ENCODE assay signal across 11 mouse cellular contexts in genomic region chr14:31393936-31394630, GRCm38 (mm10). TPM values are rescaled to one million over a fixed set of nuclear protein-coding genes. Genes with fewer than 3 reads are reported as not detected.
A peak's percentile ranks its signal among the peaks of the same experiment; 100 is the strongest.
DNase-seq lines count a peak whose midpoint lies in the region; ATAC-seq and TF ChIP-seq lines count a peak whose summit lies in the region.
"Had no signal": no experiment of that assay in that cellular context is flagged by ENCODE, and none has a peak within 500 bp of the region (broad histone marks: within the 10 kb centered on the region; RNA-seq: fewer than 3 reads in every experiment).

No protein-coding gene starts in this region.

- ATAC-seq in kidney, embryonic 14.5 days (ENCODE audit: low FRiP score, low TSS enrichment) = 0 out of 2 replicates have a peak, but pooled peaks have one; percentile 20

- no peaks in the 10 kb centered on the region for H3K36me3 ChIP-seq in kidney, embryonic 14.5 days (ENCODE audit: control insufficient read depth, insufficient read depth, low read length)
- no peaks in the 10 kb centered on the region for H3K36me3 ChIP-seq in testis, adult 2 months (ENCODE audit: control insufficient read depth, insufficient read depth, low read length)

- H3K9me3 ChIP-seq in kidney, embryonic 14.5 days (ENCODE audit: control insufficient read depth, low read length) = peaks cover 6% of the 10 kb centered on the region; the same call in 1 of the 2 replicates

- peaks cover 5% of the 10 kb centered on the region; the same call in 1 of the 2 replicates for H3K4me1 ChIP-seq in kidney, embryonic 14.5 days (ENCODE audit: control insufficient read depth, insufficient read depth, low read length)
- H3K4me1 ChIP-seq in testis, adult 2 months (ENCODE audit: control insufficient read depth, insufficient read depth, low read length) = peaks cover 14% of the 10 kb centered on the region

- 61% methylated on average over 7 of the region's 7 CpGs for WGBS in kidney, embryonic 14.5 days

- peak overlapping the region; percentile 57; the same call in 1 of the 2 replicates for H3K27ac ChIP-seq in kidney, embryonic 14.5 days (ENCODE audit: low read depth, low read length)
- H3K27ac ChIP-seq in testis, adult 2 months (ENCODE audit: control insufficient read depth, insufficient read depth, low read depth, low read length) = peak overlapping the region; percentile 83
- H3K27ac ChIP-seq: liver, embryonic 14.5 days had no signal

- TF ChIP-seq POLR2A in testis, adult 2 months (IDR thresholded peaks at IDR 0.05; ENCODE audit: control insufficient read depth, low read depth, low read length) = no peak

- H3K9ac ChIP-seq in kidney, embryonic 14.5 days (ENCODE audit: low read depth, low read length) = no peak overlapping the region
- H3K9ac ChIP-seq: liver, embryonic 14.5 days had no signal

- no peak overlapping the region for H3K4me2 ChIP-seq in kidney, embryonic 14.5 days (replicated peaks; ENCODE audit: low read depth, low read length)

- TF ChIP-seq CTCF in testis, adult 2 months (IDR thresholded peaks at IDR 0.05; ENCODE audit: control insufficient read depth, insufficient read depth, insufficient replicate concordance, low read depth, low read length) = no peak

- DNase-seq in adrenal gland, adult (ENCODE audit: inconsistent age in 2 of 2, low spot score in 1 of 2) = peak; percentile 84 to 86
- DNase-seq in adrenal gland, adult 18-20 months (ENCODE audit: low spot score in 2 of 2) = no peak
- no peak for DNase-seq in kidney, adult 9 months
- DNase-seq in ovary, adult 18-20 months (ENCODE audit: low spot score) = peak; percentile 71
- DNase-seq in ovary, postnatal 14 days (ENCODE audit: low spot score) = no peak
- no peak for DNase-seq in layer of hippocampus, adult 18-20 months (ENCODE audit: low spot score in 2 of 2)
- DNase-seq: gastrocnemius, postnatal 10 days; thymus, postnatal 36 days had no signal

- H3K4me3 ChIP-seq in kidney, embryonic 14.5 days (ENCODE audit: low read length) = no peak overlapping the region
- no peak overlapping the region for H3K4me3 ChIP-seq in testis, adult 2 months (ENCODE audit: control insufficient read depth, low read depth, low read length)

- no peaks in the 10 kb centered on the region for H3K27me3 ChIP-seq in kidney, embryonic 14.5 days (ENCODE audit: control insufficient read depth, insufficient read depth, low read length)
- no peaks in the 10 kb centered on the region for H3K27me3 ChIP-seq in testis, adult 2 months (ENCODE audit: control insufficient read depth, insufficient read depth, low read length)

RNA-seq across cellular contexts. Expression of gene Sh3bp5, which starts 41.8 kb away (rescaled TPM):
- 100 to 1,000 TPM; 136 to 182 TPM for total RNA-seq in adrenal gland, adult 18-20 months (2021)
- polyA plus RNA-seq in kidney, embryonic 14.5 days (2014; fragmentation: Nextera tagmentation; extraction: Ambion mirVana) = 6.7 and 14.3 TPM in 2 replicates
- 39.6 and 41.2 TPM in 2 replicates for polyA plus RNA-seq in testis, adult 2 months (2012; rRNA removed)
- total RNA-seq in layer of hippocampus, adult 18-20 months (2021) = 100 to 1,000 TPM; 158 to 165 TPM

RNA-seq across cellular contexts. Expression of gene Capn7, which starts 57.6 kb away (rescaled TPM):
- total RNA-seq in adrenal gland, adult 18-20 months (2021) = 10 to 100 TPM; 32.9 to 45.3 TPM
- 27.4 and 49.8 TPM in 2 replicates for polyA plus RNA-seq in kidney, embryonic 14.5 days (2014; fragmentation: Nextera tagmentation; extraction: Ambion mirVana)
- polyA plus RNA-seq in testis, adult 2 months (2012; rRNA removed) = 6.5 and 8.5 TPM in 2 replicates
- 10 to 100 TPM; 37.6 to 41.5 TPM for total RNA-seq in layer of hippocampus, adult 18-20 months (2021)

Comparison
In these comparisons a context has a peak if more than half of its experiments do, and no peak if none do; other contexts are left out.
1. DNase-seq: peak in adrenal gland, adult (2 of 2) and ovary, adult 18-20 months (single experiment); none in adrenal gland, adult 18-20 months (0 of 2), kidney, adult 9 months (single experiment), ovary, postnatal 14 days (single experiment) and layer of hippocampus, adult 18-20 months (0 of 2).